Mouse (Mus musculus): Measurements from ENCODE around the gene Gm48552.

DNA sequence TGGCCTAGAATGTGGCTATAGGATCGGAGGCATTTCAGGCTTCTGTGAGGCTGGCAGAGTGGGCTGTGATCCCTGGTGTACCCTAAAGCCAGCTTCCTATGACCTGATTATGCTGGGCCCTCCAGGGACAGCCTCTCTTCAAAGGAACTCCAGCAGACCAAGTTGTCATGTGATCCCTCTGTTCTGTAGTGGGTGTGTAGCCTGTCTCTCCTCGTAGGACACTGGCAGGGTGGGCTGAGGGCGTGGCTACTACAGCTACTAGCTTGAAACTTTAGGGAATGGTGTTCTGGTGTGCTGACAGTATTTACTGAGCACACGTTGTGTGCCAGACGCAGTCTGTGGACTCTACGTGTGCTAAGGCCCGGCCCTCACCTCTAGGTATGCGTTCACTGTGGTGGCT is 28.1 kb upstream of the Gm48552 start:
- TF ChIP-seq CTCF (IDR thresholded peaks at IDR 0.05) = no peak
- no peak for TF ChIP-seq POLR2A (IDR thresholded peaks at IDR 0.05; ENCODE audit: insufficient read depth, low read depth, low read length)

Data from heart, adult 2 months (tissue).